Mouse (Mus musculus) cerebellum, adult 2 months (tissue): ENCODE results near the gene Lsm4.

Source experiments
- CTCF ChIP-seq: fragments of 200-500 bp; IDR thresholded peaks from 2 replicates; pipeline ENCODE4 v1.5.1; 2011; ENCODE audit warnings: low read depth, mild to moderate bottlenecking, control low read depth, low read length, moderate library complexity, borderline replicate concordance; ENCODE audit not compliant: insufficient read depth
- POLR2A ChIP-seq: fragments of 200-500 bp; IDR thresholded peaks from 2 replicates; pipeline ENCODE4 v1.6.1; 2011; ENCODE audit warnings: low read length, control low read depth, borderline replicate concordance; ENCODE audit not compliant: insufficient read depth

DNA sequence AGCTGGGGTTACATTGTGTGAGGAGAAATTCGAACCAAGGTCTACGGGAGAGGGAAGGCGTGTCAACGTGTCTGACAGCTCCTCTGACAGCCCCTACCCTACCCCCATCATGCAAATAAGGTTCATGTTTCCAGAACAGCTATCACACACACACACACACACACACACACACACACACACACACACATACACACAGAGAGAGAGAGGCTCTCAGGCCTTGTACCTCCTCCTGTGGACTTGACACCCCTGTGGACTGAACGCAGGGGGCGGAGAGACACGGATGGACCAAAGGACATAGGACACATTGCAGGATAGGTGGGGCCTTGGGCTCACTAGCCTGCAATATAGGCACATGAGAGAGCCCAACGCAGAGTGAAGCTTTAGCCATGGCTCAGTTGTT, 36.2 kb upstream of the Lsm4 start:
- no peak for TF ChIP-seq CTCF
- no peak for TF ChIP-seq POLR2A
